8 mouse cellular contexts compared by ENCODE assay signal in the genomic region with DNA sequence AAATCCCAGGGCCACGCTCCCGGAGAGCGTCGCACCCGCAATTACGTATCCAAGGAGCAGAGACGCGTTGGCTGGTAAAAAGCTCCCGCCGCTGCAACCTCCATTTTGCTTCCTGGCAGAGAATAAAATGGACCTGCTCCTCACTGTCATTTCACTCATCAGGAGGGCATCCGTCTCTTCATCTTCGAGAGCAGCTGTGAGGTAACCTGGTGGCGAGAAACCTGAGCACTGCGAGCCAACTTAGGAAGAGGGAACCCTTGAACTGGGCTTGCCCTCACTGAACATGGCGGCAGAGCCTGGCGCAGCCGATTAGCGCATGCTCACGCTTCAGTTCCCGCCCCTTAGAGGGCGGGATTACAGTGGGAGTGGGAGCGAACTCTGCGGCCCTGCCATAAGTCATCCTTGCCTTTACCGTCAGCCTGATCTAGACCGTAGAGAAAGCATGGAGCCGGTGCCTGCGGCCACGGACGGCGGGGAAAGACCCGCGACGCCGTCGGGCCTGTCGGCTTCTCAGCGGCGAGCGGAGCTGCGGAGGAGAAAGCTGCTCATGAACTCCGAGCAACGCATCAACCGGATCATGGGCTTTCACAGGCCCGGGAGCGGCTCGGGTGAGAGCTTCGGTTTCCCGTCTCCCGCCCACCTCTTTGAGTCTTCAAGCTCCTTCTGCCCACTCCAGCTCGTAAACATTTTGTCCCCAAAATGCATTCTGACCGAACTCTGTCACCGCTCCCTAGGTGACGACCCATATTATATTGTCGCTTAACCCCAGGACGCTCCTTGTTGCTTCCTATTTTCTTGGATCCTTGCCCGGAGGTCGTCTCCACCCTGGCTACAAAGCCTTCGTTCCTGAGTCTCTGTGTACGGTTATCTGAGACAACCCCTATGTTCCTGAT. TPM values are rescaled to one million over a fixed set of nuclear protein-coding genes. Genes with fewer than 3 reads are reported as not detected.
DNase-seq lines count a peak whose midpoint lies in the region; ATAC-seq lines count a peak whose summit lies in the region.

TSS of gene Caml (plus strand) at position 357 of the 893 bp plus-strand sequence.

- H3K36me3 ChIP-seq in hindbrain, embryonic 15.5 days: peaks cover 12% of the 10 kb centered on the region; the same call in 1 of the 2 replicates

- H3K9ac ChIP-seq in hindbrain, embryonic 15.5 days: peak within 1 kb of the TSS; percentile 91

- under 1% methylated on average over 59 of the region's 59 CpGs for WGBS in hindbrain, embryonic 15.5 days

- H3K4me2 ChIP-seq in hindbrain, embryonic 15.5 days: peak within 1 kb of the TSS; percentile 66

- ATAC-seq in hindbrain, embryonic 15.5 days (ENCODE audit: low FRiP score, low read depth): peak; percentile 98

- peak; percentile 86 for DNase-seq in T-cell, adult 2 months (ENCODE audit: low spot score)
- DNase-seq in cerebellum, postnatal 36 days: peak; percentile 85
- DNase-seq in frontal cortex, postnatal 36 days (ENCODE audit: low spot score in 2 of 2): peak; percentile 88 to 89
- peak; percentile 84 for DNase-seq in left cerebral cortex, adult 11 months (ENCODE audit: low spot score)
- DNase-seq in lung, postnatal 4 days: peak; percentile 91 to 93
- DNase-seq in retina, postnatal 7 days (ENCODE audit: low read depth, low spot score): peak; percentile 87
- DNase-seq in urinary bladder, adult 2 months (ENCODE audit: low spot score): peak; percentile 75

- peak within 1 kb of the TSS; percentile 92 for H3K4me3 ChIP-seq in hindbrain, embryonic 15.5 days

- H3K9me3 ChIP-seq in hindbrain, embryonic 15.5 days: no peaks in the 10 kb centered on the region

- no peaks in the 10 kb centered on the region for H3K27me3 ChIP-seq in hindbrain, embryonic 15.5 days

- H3K4me1 ChIP-seq in hindbrain, embryonic 15.5 days (replicated peaks): peaks cover 40% of the 10 kb centered on the region

- peak within 1 kb of the TSS; percentile 93 for H3K27ac ChIP-seq in hindbrain, embryonic 15.5 days (replicated peaks)

RNA-seq across cellular contexts. Expression of gene Caml, which starts in this region (rescaled TPM):
- polyA plus RNA-seq in hindbrain, embryonic 15.5 days (2015; fragmentation: Nextera tagmentation; extraction: Ambion mirVana): 98.6 and 103 TPM in 2 replicates
- 44.0 and 46.8 TPM in 2 replicates for polyA plus RNA-seq in urinary bladder, adult 2 months (2012; rRNA removed)

Comparison
In these comparisons a context has a peak if more than half of its experiments do, and no peak if none do; other contexts are left out.
1. Peak in every context shown above with its lines: DNase-seq, ATAC-seq, H3K4me3 ChIP-seq and H3K27ac ChIP-seq.